Mouse (Mus musculus): ENCODE results near the gene Dmwd.

GRCm38 (mm10) chr7:19093537-19094385, 17.7 kb downstream of the Dmwd start:
- TF ChIP-seq CTCF (conservative IDR thresholded peaks at IDR 0.05; ENCODE audit: low read length) (no peak), POU5F1 (IDR thresholded peaks at IDR 0.05; ENCODE audit: borderline replicate concordance, low read length) (no peak)
